Mouse (Mus musculus) kidney, embryonic 14.5 days (tissue): ENCODE measurements around the gene Ccdc152. TPM values are rescaled to one million over a fixed set of nuclear protein-coding genes. Genes with fewer than 3 reads are reported as not detected.

Experiments
- polyA plus RNA-seq: library from polyadenylated mRNA; unstranded; fragments of >200 nt; fragmentation: Nextera tagmentation; extraction: Ambion mirVana; gene quantifications from 2 replicates; pipeline ENCODE4 v1.2.1, GENCODE M21; 2014

Ccdc152 gene
- polyA plus RNA-seq, 1 experiment from 2014 or later = 0.57 TPM

Other genes with a start within 250 kb of the Ccdc152 start
- gene Selenop, start 35.0 kb downstream of the Ccdc152 start, polyA plus RNA-seq = 129 and 140 TPM in 2 replicates